Mouse (Mus musculus) lung, postnatal 10 days (tissue): ENCODE measurements around the gene Phf5a.

Source experiments
- DNase-seq: peaks from one replicate; pipeline ENCODE4 v3.0.0; 2021

The Phf5a gene

GRCm38 (mm10) chr15:81847161-81847560, 24.6 kb downstream of the Phf5a start:
- no peak for DNase-seq

- no peak for DNase-seq
Observed at GRCm38 (mm10) chr15:81846755-81847154, 25.0 kb downstream of the Phf5a start.

GRCm38 (mm10) chr15:81845724-81846123, 26.0 kb downstream of the Phf5a start:
- DNase-seq, result no peak

GRCm38 (mm10) chr15:81845033-81845625, 26.6 kb downstream of the Phf5a start:
- no peak for DNase-seq

- DNase-seq, result no peak
Observed at GRCm38 (mm10) chr15:81842275-81842674, 29.4 kb downstream of the Phf5a start.

- no peak for DNase-seq
Observed at GRCm38 (mm10) chr15:81840306-81840705, 31.4 kb downstream of the Phf5a start.

- peak; percentile 92 for DNase-seq
Observed at GRCm38 (mm10) chr15:81839634-81840033, 32.1 kb downstream of the Phf5a start.

- peak; percentile 54 for DNase-seq
Observed at GRCm38 (mm10) chr15:81838554-81839235, 33.0 kb downstream of the Phf5a start.

GRCm38 (mm10) chr15:81836966-81837920, 34.5 kb downstream of the Phf5a start:
- DNase-seq, result no peak

GRCm38 (mm10) chr15:81836124-81836821, 35.4 kb downstream of the Phf5a start:
- DNase-seq, result peak; percentile 95

- no peak for DNase-seq
Observed at GRCm38 (mm10) chr15:81835007-81835880, 36.5 kb downstream of the Phf5a start.

- no peak for DNase-seq
Observed at GRCm38 (mm10) chr15:81834171-81834841, 37.4 kb downstream of the Phf5a start.

GRCm38 (mm10) chr15:81833481-81833880, 38.2 kb downstream of the Phf5a start:
- no peak for DNase-seq

GRCm38 (mm10) chr15:81832219-81832618, 39.5 kb downstream of the Phf5a start:
- no peak for DNase-seq

- DNase-seq, result peak; percentile 97
Observed at GRCm38 (mm10) chr15:81831136-81831825, 40.4 kb downstream of the Phf5a start.

GRCm38 (mm10) chr15:81830530-81830929, 41.2 kb downstream of the Phf5a start:
- DNase-seq, result no peak

GRCm38 (mm10) chr15:81829208-81829580, 42.5 kb downstream of the Phf5a start:
- no peak for DNase-seq

- no peak for DNase-seq
Observed at GRCm38 (mm10) chr15:81828426-81829207, 43.1 kb downstream of the Phf5a start.

GRCm38 (mm10) chr15:81824832-81825231, 46.9 kb downstream of the Phf5a start:
- no peak for DNase-seq

- no peak for DNase-seq
Observed at GRCm38 (mm10) chr15:81822631-81823030, 49.1 kb downstream of the Phf5a start.
